Mouse (Mus musculus): ENCODE data around the gene Mrps24.

The Mrps24 gene

DNA sequence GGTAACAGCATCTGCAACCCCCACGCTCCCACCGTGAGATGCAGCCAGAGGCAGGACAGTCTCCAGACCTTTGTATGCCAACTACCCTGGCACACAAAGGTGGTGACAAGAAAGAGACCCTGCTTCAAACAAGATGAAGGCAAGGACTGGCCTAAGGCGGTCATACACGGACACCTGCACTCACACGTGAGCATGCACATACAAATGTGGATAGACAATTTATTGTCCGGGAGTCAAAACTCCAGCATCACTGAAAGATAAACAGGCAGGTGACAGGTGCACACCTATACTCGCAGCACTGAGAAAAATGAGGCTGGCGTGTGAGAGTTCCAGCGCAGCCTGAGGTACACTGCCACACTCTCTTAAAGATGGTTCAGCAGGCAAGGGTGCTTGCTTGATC is 9.5 kb downstream of the Mrps24 start:
- DNase-seq (ENCODE audit: low spot score): no peak

- no peak for DNase-seq (ENCODE audit: low spot score)
Observed at GRCm38 (mm10) chr11:5703341-5703740, 12.1 kb downstream of the Mrps24 start.

DNA sequence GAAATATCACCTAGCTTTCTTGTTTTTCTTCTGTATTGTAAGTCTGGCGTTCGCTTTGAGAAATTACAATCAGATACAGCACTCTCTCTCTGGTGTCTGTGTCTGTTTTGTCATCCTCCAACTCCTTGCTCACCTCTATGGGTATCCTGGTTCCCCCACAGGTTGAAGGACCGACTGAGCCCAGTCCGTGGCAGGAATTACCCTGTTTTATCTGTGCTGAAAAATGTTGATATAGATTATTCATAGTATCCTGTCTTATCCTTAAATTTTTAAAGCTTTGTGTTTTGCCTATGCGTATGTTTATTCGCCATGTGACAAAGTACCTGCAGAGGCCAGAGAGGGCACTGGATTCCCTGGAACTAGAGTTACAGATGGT is 12.5 kb downstream of the Mrps24 start:
- DNase-seq (ENCODE audit: low spot score): no peak

DNA sequence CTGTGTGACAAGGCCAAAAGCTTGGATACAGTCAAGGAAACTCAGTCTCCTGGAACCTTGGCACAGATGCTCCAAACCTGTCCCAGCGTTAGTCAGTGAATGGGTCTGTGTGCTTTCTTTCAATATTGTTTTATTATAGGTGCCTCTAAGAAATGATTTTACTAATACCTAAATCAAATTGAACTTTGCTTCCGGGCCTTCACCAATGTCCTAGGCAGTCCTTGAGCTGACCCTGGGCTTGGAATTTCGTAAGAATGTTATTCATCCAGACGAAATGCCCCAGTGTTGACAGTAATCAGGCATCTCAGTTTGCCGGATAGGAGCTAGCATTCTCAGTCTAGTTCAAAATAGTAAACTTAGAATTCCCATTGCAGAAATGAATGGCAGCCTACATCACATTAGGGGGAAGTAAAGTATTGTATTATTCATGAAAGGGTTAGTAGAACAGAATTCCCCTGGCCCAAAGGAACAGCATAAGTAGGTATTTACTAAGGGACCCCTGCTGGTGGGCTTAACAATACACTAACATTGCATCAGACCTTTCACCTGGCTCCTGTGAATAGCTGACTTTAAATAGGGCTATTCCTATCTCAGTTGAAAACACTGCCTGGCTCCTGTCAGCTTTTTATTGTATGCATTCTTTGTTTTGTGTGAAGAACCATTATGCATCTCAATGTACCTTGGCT is 13.1 kb downstream of the Mrps24 start:
- DNase-seq (ENCODE audit: low spot score): no peak

DNA sequence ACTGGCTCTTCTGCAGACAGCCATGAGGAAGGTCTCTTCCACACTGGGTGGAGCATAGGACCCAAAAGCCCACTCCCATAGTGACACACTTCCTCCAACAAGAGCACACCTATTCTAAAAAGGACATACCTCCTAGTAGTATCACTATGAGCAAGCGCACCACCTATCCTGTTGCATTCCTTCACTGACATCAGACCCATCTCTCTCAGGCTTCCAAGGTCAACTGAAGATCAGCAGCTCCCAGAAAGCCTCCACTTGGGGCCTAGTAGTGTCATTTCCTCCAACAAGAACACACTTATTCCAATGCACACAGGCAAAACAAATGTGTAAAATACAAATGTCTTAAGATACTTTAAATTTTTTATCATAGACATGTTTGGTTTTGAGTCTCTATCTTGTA is 13.7 kb downstream of the Mrps24 start:
- no peak for DNase-seq (ENCODE audit: low spot score)

GRCm38 (mm10) chr11:5701300-5701699 is 14.2 kb downstream of the Mrps24 start:
- DNase-seq (ENCODE audit: low spot score): no peak

DNA sequence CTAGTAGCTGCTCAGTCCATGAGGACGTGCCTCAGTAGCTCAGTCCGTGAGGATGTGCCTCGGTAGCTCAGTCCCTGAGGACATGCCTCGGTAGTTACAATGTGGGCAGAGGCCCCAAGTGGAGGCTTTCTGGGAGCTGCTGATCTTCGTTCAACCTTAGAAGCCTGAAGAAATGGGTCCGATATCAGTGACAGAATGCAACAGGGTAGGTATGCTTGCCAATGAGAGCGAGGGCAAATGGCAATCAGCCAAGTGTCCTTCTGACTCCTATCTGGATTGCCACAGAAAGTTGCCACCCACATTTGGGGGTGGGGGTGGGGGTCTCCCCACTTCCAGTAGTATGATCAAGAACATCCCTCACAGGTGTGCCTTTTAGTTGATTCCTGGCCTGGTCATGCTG is 14.7 kb downstream of the Mrps24 start:
- no peak for DNase-seq (ENCODE audit: low spot score)

DNA sequence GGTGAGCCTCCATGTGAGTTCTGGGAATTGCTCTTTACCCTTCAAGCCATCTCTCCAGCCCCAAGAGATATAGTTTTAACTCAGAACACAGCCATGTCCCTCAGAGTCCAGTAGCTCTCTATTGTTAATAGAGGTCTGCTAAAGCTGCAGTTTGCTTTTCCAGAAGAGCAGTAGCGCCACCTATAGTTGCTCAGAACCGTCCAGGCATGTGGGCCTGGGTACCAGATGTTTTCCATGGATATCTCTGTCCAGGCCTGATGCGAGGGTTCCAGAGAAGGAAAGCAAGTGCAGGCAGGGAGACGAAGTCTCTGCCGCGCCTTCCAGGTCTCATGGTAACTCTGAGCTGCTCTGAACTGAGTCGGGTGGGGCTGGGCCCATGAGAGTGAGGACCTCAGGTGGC is 23.7 kb downstream of the Mrps24 start:
- DNase-seq (ENCODE audit: low spot score): peak; percentile 74

GRCm38 (mm10) chr11:5684283-5684682 is 31.2 kb downstream of the Mrps24 start:
- no peak for DNase-seq (ENCODE audit: low spot score)

GRCm38 (mm10) chr11:5682541-5682940 is 32.9 kb downstream of the Mrps24 start:
- DNase-seq (ENCODE audit: low spot score): no peak
